Comparison of ENCODE assay signal across 8 mouse cellular contexts in the genomic region with DNA sequence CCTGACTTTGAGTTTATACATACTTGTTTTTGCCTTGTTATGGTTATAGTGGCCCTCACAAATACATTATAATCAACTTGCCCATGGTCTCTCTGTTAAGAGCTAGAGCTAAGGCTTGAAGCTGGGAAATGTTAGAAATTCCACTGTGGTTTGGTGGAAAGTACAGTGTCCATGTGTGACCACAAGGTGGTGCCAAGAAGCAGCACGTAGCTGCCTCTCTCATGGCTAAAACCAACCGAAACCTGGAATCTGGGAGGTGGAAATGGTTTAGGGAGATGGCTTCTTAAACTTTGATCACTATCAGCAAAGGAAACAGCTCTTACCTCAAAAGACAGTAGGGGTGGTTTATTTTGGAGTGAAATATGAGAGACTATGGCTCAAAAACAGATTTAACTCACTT. TPM values are rescaled to one million over a fixed set of nuclear protein-coding genes. Genes with fewer than 3 reads are reported as not detected.
DNase-seq lines count a peak whose midpoint lies in the region; ATAC-seq and TF ChIP-seq lines count a peak whose summit lies in the region.

No protein-coding gene starts in this region.

- peaks cover 6% of the 10 kb centered on the region for H3K36me3 ChIP-seq in heart, embryonic 11.5 days (ENCODE audit: control insufficient read depth, insufficient read depth, low read length)

- H3K4me1 ChIP-seq in heart, embryonic 11.5 days (ENCODE audit: control insufficient read depth, insufficient read depth, low read length), result no peaks in the 10 kb centered on the region

- peak; percentile 21 to 52 for DNase-seq in heart, adult 18-20 months
- peak; percentile 64 for DNase-seq in right cerebral cortex, adult 18-20 months
- DNase-seq in right cerebral cortex, postnatal 25 days, result no peak
- peak; percentile 76 for DNase-seq in brain, embryonic 14.5 days (ENCODE audit: low read depth)
- DNase-seq in naive thymus-derived CD4-positive, alpha-beta T cell, adult 2 months (ENCODE audit: low read depth), result peak; percentile 50
- DNase-seq in thymus, postnatal 14 days, result no peak

- no peak overlapping the region for H3K27ac ChIP-seq in heart, embryonic 11.5 days (ENCODE audit: low read depth, low read length)

- no peaks in the 10 kb centered on the region for H3K9me3 ChIP-seq in heart, embryonic 11.5 days (replicated peaks; ENCODE audit: control insufficient read depth, low read length)

- no peaks in the 10 kb centered on the region for H3K27me3 ChIP-seq in heart, embryonic 11.5 days (ENCODE audit: control insufficient read depth, insufficient read depth, low read length)

- no peak for TF ChIP-seq POLR2A in brain, embryonic 14.5 days (IDR thresholded peaks at IDR 0.05; ENCODE audit: borderline replicate concordance, extremely low read depth, insufficient read depth, insufficient read length, poor library complexity, severe bottlenecking)

- no peak overlapping the region for H3K4me2 ChIP-seq in heart, embryonic 11.5 days

- 17% methylated on average over 2 of the region's 2 CpGs for WGBS in heart, embryonic 11.5 days (ENCODE audit: insufficient replicate concordance)

- no peak overlapping the region for H3K9ac ChIP-seq in heart, embryonic 11.5 days (ENCODE audit: low read depth, low read length)

- H3K4me3 ChIP-seq in heart, embryonic 11.5 days (ENCODE audit: low read depth, low read length), result no peak overlapping the region

- ATAC-seq in heart, embryonic 11.5 days (replicated peaks; ENCODE audit: insufficient number of reproducible peaks, low FRiP score, low TSS enrichment), result no peak
- ATAC-seq in hematopoietic stem cell, adult 5-6 weeks (replicated peaks in 1 of 2; ENCODE audit: insufficient read depth in 1 of 2, low FRiP score in 2 of 2, low TSS enrichment in 1 of 2, low read depth in 1 of 2, poor library complexity in 2 of 2, severe bottlenecking in 2 of 2), result peak; percentile 64 to 71

- TF ChIP-seq CTCF in brain, embryonic 14.5 days (IDR thresholded peaks at IDR 0.05; ENCODE audit: borderline replicate concordance, extremely low read depth, insufficient read depth, insufficient read length), result peak; percentile 84; the same call in 1 of the 2 replicates

RNA-seq across cellular contexts. Expression of a gene that starts 17.6 kb away (rescaled TPM):
- 1 to 10 TPM; 3.2 to 3.3 TPM for total RNA-seq in heart, adult 18-20 months (2021)
- polyA plus RNA-seq in heart, embryonic 11.5 days (2014; fragmentation: Nextera tagmentation; extraction: Ambion mirVana), result 14.7 and 17.3 TPM in 2 replicates
- 15.1 and 15.9 TPM in 2 replicates for polyA plus RNA-seq in brain, embryonic 14.5 days (2012; rRNA removed)
- total RNA-seq in hematopoietic stem cell, adult 5-6 weeks (2017), result 29.1 and 31.3 TPM in 2 replicates

Comparison
In these comparisons a context has a peak if more than half of its experiments do, and no peak if none do; other contexts are left out.
1. DNase-seq: peak in heart, adult 18-20 months (2 of 2), right cerebral cortex, adult 18-20 months (single experiment), brain, embryonic 14.5 days (single experiment) and naive thymus-derived CD4-positive, alpha-beta T cell, adult 2 months (single experiment); none in right cerebral cortex, postnatal 25 days (single experiment) and thymus, postnatal 14 days (single experiment).